Mouse (Mus musculus): Measurements from ENCODE around the gene Vmn1r231.

- no peak for TF ChIP-seq ZKSCAN1 (IDR thresholded peaks at IDR 0.05; ENCODE audit: borderline replicate concordance, low read depth, low read length)
- TF ChIP-seq POLR2A (IDR thresholded peaks at IDR 0.05; ENCODE audit: low read depth, low read length): no peak
- no peak for TF ChIP-seq HCFC1 (IDR thresholded peaks at IDR 0.05; ENCODE audit: low read depth, low read length)
- no peak for TF ChIP-seq USF1 (IDR thresholded peaks at IDR 0.05; ENCODE audit: low read depth, low read length)
- TF ChIP-seq CTCF (conservative IDR thresholded peaks at IDR 0.05 in 1 of 2, IDR thresholded peaks at IDR 0.05 in 1 of 2; ENCODE audit: low read depth in 2 of 2, low read length in 2 of 2): no peak
- no peak for TF ChIP-seq MAFK (IDR thresholded peaks at IDR 0.05; ENCODE audit: insufficient replicate concordance, low read length)
- no peak for TF ChIP-seq ZNF384 (IDR thresholded peaks at IDR 0.05; ENCODE audit: low read depth, low read length)
Observed at GRCm38 (mm10) chr17:20946636-20947035, 41.7 kb upstream of the Vmn1r231 start.

All from CH12.LX (cell line).